8 mouse cellular contexts compared by ENCODE assay signal in genomic region chr10:77515385-77516348, GRCm38 (mm10). TPM values are rescaled to one million over a fixed set of nuclear protein-coding genes. Genes with fewer than 3 reads are reported as not detected.
DNase-seq lines count a peak whose midpoint lies in the region; ATAC-seq and TF ChIP-seq lines count a peak whose summit lies in the region.

Fam207a (minus strand) TSS chr10:77515785.

- H3K9me3 ChIP-seq in MEL (replicated peaks; ENCODE audit: insufficient read depth, low read length): no peaks in the 10 kb centered on the region
- H3K9me3 ChIP-seq in lung, embryonic 16.5 days (ENCODE audit: control insufficient read depth, low read length): no peaks in the 10 kb centered on the region

- peak within 1 kb of the TSS; percentile 71 for H3K4me2 ChIP-seq in lung, embryonic 16.5 days (ENCODE audit: low read depth, low read length)

- peak within 1 kb of the TSS; percentile 88 for H3K27ac ChIP-seq in MEL (ENCODE audit: control insufficient read depth, low read depth, low read length)
- peak within 1 kb of the TSS; percentile 72 for H3K27ac ChIP-seq in cerebellum, adult 2 months (ENCODE audit: insufficient read depth, low read length)
- peak within 1 kb of the TSS; percentile 85 for H3K27ac ChIP-seq in lung, embryonic 16.5 days (ENCODE audit: low read length)

- peaks cover 19% of the 10 kb centered on the region for H3K79me2 ChIP-seq in MEL (ENCODE audit: control insufficient read depth, insufficient read depth, low read length, poor library complexity)

- H3K4me1 ChIP-seq in MEL (ENCODE audit: control insufficient read depth in 1 of 2, insufficient read depth in 2 of 2, low read length in 2 of 2): peaks cover 0 to 14% of the 10 kb centered on the region in 2 experiments; a peak in 2 of 4 replicates
- H3K4me1 ChIP-seq in cerebellum, adult 2 months (ENCODE audit: control insufficient read depth, insufficient read depth, low read length): peaks cover 20% of the 10 kb centered on the region
- peaks cover 16% of the 10 kb centered on the region for H3K4me1 ChIP-seq in lung, embryonic 16.5 days (replicated peaks; ENCODE audit: control insufficient read depth, insufficient read depth, low read length)

- no peak for TF ChIP-seq RAD21 in MEL (IDR thresholded peaks at IDR 0.05; ENCODE audit: low read depth, low read length)

- H3K36me3 ChIP-seq in MEL (ENCODE audit: control insufficient read depth in 1 of 2, insufficient read depth in 2 of 2, low read length in 2 of 2): peaks cover 0 to 9% of the 10 kb centered on the region in 2 experiments; a peak in 3 of 4 replicates
- H3K36me3 ChIP-seq in lung, embryonic 16.5 days (ENCODE audit: control insufficient read depth, insufficient read depth, low read length): peaks cover 12% of the 10 kb centered on the region

- no peak for TF ChIP-seq EP300 in MEL (IDR thresholded peaks at IDR 0.05; ENCODE audit: low read depth in 1 of 2, low read length in 2 of 2)

- DNase-seq in MEL (ENCODE audit: low read depth, low spot score): peak; percentile 98
- peak; percentile 93 to 95 for DNase-seq in cerebellum, adult 2 months
- peak; percentile 93 for DNase-seq in forelimb bud, embryonic 11.5 days (ENCODE audit: low read depth, low spot score)
- peak; percentile 67 for DNase-seq in layer of hippocampus, adult 9-10 months (ENCODE audit: low spot score)
- peak; percentile 73 for DNase-seq in ovary, postnatal 10 days (ENCODE audit: low spot score)
- DNase-seq in thymus, postnatal 10 days (ENCODE audit: low spot score in 2 of 2): peak; percentile 90 to 96

- TF ChIP-seq POLR2A in MEL (IDR thresholded peaks at IDR 0.05; ENCODE audit: control insufficient read depth in 1 of 2, insufficient read depth in 1 of 2, low read depth in 1 of 2, low read length in 2 of 2, poor library complexity in 1 of 2): peak; percentile 74 to 99
- TF ChIP-seq POLR2A in cerebellum, adult 2 months (IDR thresholded peaks at IDR 0.05; ENCODE audit: borderline replicate concordance, insufficient read depth, low read length): peak; percentile 94

- no peaks in the 10 kb centered on the region for H3K27me3 ChIP-seq in MEL (ENCODE audit: control insufficient read depth in 1 of 2, insufficient read depth in 2 of 2, low read length in 2 of 2)
- no peaks in the 10 kb centered on the region for H3K27me3 ChIP-seq in cerebellum, adult 2 months (ENCODE audit: control insufficient read depth, insufficient read depth, low read length)
- no peaks in the 10 kb centered on the region for H3K27me3 ChIP-seq in lung, embryonic 16.5 days (ENCODE audit: control insufficient read depth, insufficient read depth, low read depth, low read length)

- 1% methylated on average over 75 of the region's 75 CpGs for WGBS in cerebellum, adult 2 months
- WGBS in lung, embryonic 16.5 days: 1% methylated on average over 53 of the region's 75 CpGs

- H3K9ac ChIP-seq in MEL (ENCODE audit: control insufficient read depth, low read depth, low read length, poor library complexity, severe bottlenecking): peak within 1 kb of the TSS; percentile 86
- H3K9ac ChIP-seq in lung, embryonic 16.5 days (ENCODE audit: low read length): peak within 1 kb of the TSS; percentile 90

- ATAC-seq in hematopoietic stem cell, adult 5-6 weeks (replicated peaks in 1 of 2; ENCODE audit: insufficient read depth in 1 of 2, low FRiP score in 2 of 2, low TSS enrichment in 1 of 2, low read depth in 1 of 2, poor library complexity in 2 of 2, severe bottlenecking in 2 of 2): peak; percentile 78 to 80
- ATAC-seq in lung, embryonic 16.5 days (ENCODE audit: low read depth): peak; percentile 94

- no peak for TF ChIP-seq CTCF in MEL (IDR thresholded peaks at IDR 0.05 in 2 of 3, conservative IDR thresholded peaks at IDR 0.05 in 1 of 3; ENCODE audit: control insufficient read depth in 1 of 3, insufficient read depth in 1 of 3, low read depth in 2 of 3, low read length in 3 of 3, poor library complexity in 1 of 3, severe bottlenecking in 1 of 3)
- no peak for TF ChIP-seq CTCF in cerebellum, adult 2 months (IDR thresholded peaks at IDR 0.05; ENCODE audit: borderline replicate concordance, insufficient read depth, low read depth, low read length)

- peak within 1 kb of the TSS; percentile 82 to 90 for H3K4me3 ChIP-seq in MEL (ENCODE audit: control insufficient read depth in 1 of 2, insufficient read depth in 1 of 2, low read depth in 2 of 2, low read length in 2 of 2)
- H3K4me3 ChIP-seq in cerebellum, adult 2 months (replicated peaks; ENCODE audit: insufficient read depth, low read depth, low read length): peak within 1 kb of the TSS; percentile 68
- peak within 1 kb of the TSS; percentile 93 for H3K4me3 ChIP-seq in lung, embryonic 16.5 days (ENCODE audit: low read length)

TF ChIP-seq in MEL, 35 proteins besides CTCF, POLR2A, EP300 and RAD21:
- TF ChIP-seq POLR2AphosphoS2 (IDR thresholded peaks at IDR 0.05; ENCODE audit: low read length): peak; percentile 87
- TF ChIP-seq UBTF (IDR thresholded peaks at IDR 0.05; ENCODE audit: borderline replicate concordance, insufficient read depth, low read depth, low read length): no peak
- no peak for TF ChIP-seq USF2 (IDR thresholded peaks at IDR 0.05; ENCODE audit: borderline replicate concordance in 1 of 2, insufficient read depth in 1 of 2, low read depth in 1 of 2, low read length in 2 of 2)
- TF ChIP-seq RCOR1 (IDR thresholded peaks at IDR 0.05; ENCODE audit: low read depth, low read length): no peak
- TF ChIP-seq POLR2AphosphoS5 (IDR thresholded peaks at IDR 0.05; ENCODE audit: borderline replicate concordance, low read depth, low read length): no peak
- TF ChIP-seq MEF2A (IDR thresholded peaks at IDR 0.05; ENCODE audit: extremely low read depth, insufficient replicate concordance, low read depth, low read length, poor library complexity, severe bottlenecking): no peak
- no peak for TF ChIP-seq ZKSCAN1 (IDR thresholded peaks at IDR 0.05; ENCODE audit: low read depth, low read length)
- TF ChIP-seq ZNF384 (IDR thresholded peaks at IDR 0.05; ENCODE audit: low read depth, low read length): no peak
- no peak for TF ChIP-seq MYB (IDR thresholded peaks at IDR 0.05; ENCODE audit: low read depth, low read length)
- TF ChIP-seq ELF1 (IDR thresholded peaks at IDR 0.05; ENCODE audit: low read depth, low read length): peak; percentile 100
- peak; percentile 61 for TF ChIP-seq TCF12 (IDR thresholded peaks at IDR 0.05; ENCODE audit: low read depth, low read length)
- TF ChIP-seq MYC (IDR thresholded peaks at IDR 0.05; ENCODE audit: low read depth, low read length): peak; percentile 78
- no peak for TF ChIP-seq MAFK (IDR thresholded peaks at IDR 0.05; ENCODE audit: borderline replicate concordance, low read depth, low read length)
- peak; percentile 82 for TF ChIP-seq MAX (IDR thresholded peaks at IDR 0.05; ENCODE audit: low read length)
- TF ChIP-seq GATA1 (IDR thresholded peaks at IDR 0.05; ENCODE audit: low read depth, low read length): no peak
- TF ChIP-seq GABPA (IDR thresholded peaks at IDR 0.05; ENCODE audit: low read depth, low read length): no peak
- TF ChIP-seq BHLHE40 (IDR thresholded peaks at IDR 0.05; ENCODE audit: borderline replicate concordance, low read depth, low read length): no peak
- no peak for TF ChIP-seq TAL1 (IDR thresholded peaks at IDR 0.05; ENCODE audit: low read length)
- TF ChIP-seq CHD2 (IDR thresholded peaks at IDR 0.05; ENCODE audit: low read length): no peak
- peak; percentile 93 for TF ChIP-seq NRF1 (IDR thresholded peaks at IDR 0.05; ENCODE audit: insufficient read depth, low read depth, low read length, poor library complexity, severe bottlenecking)
- TF ChIP-seq HCFC1 (IDR thresholded peaks at IDR 0.05; ENCODE audit: low read depth, low read length): peak; percentile 91
- no peak for TF ChIP-seq E2F4 (IDR thresholded peaks at IDR 0.05; ENCODE audit: borderline replicate concordance, low read depth, low read length)
- TF ChIP-seq JUND (IDR thresholded peaks at IDR 0.05; ENCODE audit: low read depth, low read length): no peak
- TF ChIP-seq SMC3 (IDR thresholded peaks at IDR 0.05; ENCODE audit: low read depth, low read length): no peak
- peak; percentile 71 for TF ChIP-seq MXI1 (IDR thresholded peaks at IDR 0.05; ENCODE audit: low read depth, low read length)
- TF ChIP-seq KAT2A (conservative IDR thresholded peaks at IDR 0.05; ENCODE audit: low read depth, low read length): no peak; the same call in 1 of the 2 replicates
- no peak for TF ChIP-seq USF1 (IDR thresholded peaks at IDR 0.05; ENCODE audit: low read depth, low read length)
- no peak; the same call in 1 of the 2 replicates for TF ChIP-seq ETS1 (IDR thresholded peaks at IDR 0.05; ENCODE audit: low read depth, low read length)
- TF ChIP-seq ZMIZ1 (IDR thresholded peaks at IDR 0.05; ENCODE audit: low read depth, low read length): peak; percentile 90; the same call in 1 of the 2 replicates
- TF ChIP-seq ZC3H11A (IDR thresholded peaks at IDR 0.05; ENCODE audit: low read depth, low read length): no peak
- no peak for TF ChIP-seq MAZ (IDR thresholded peaks at IDR 0.05; ENCODE audit: low read depth, low read length)
- TF ChIP-seq SIN3A (IDR thresholded peaks at IDR 0.05; ENCODE audit: low read length): peak; percentile 83
- TF ChIP-seq CHD1 (IDR thresholded peaks at IDR 0.05; ENCODE audit: low read depth, low read length): no peak
- TF ChIP-seq TBP (IDR thresholded peaks at IDR 0.05; ENCODE audit: low read depth, low read length): 0 out of 2 replicates have a peak, but pooled peaks have one; percentile 80
- TF ChIP-seq NELFE (IDR thresholded peaks at IDR 0.05; ENCODE audit: low read depth, low read length): peak; percentile 92

RNA-seq across cellular contexts. Expression of gene Fam207a, which starts in this region (rescaled TPM):
- 54.9 and 70.6 TPM in 2 replicates for total RNA-seq in MEL (2012; rRNA removed)
- 10 to 100 TPM in 1 of 2 experiments, not detected in 1; 74.0 TPM for polyA plus RNA-seq in MEL (2012; ENCODE audit: insufficient read depth in 1 of 2, insufficient read length in 2 of 2, low read depth in 1 of 2, low replicate concordance in 2 of 2, missing spikeins in 1 of 2)
- polyA plus RNA-seq in cerebellum, adult 2 months (2012; rRNA removed): 36.5 and 39.0 TPM in 2 replicates
- total RNA-seq in hematopoietic stem cell, adult 5-6 weeks (2017): 19.2 and 32.6 TPM in 2 replicates
- polyA plus RNA-seq in lung, embryonic 16.5 days (2015; fragmentation: Nextera tagmentation; extraction: Ambion mirVana): 30.9 and 32.0 TPM in 2 replicates

Comparison
In these comparisons a context has a peak if more than half of its experiments do, and no peak if none do; other contexts are left out.
1. Peak in every context shown above with its lines: DNase-seq, ATAC-seq, H3K4me3 ChIP-seq and H3K27ac ChIP-seq.